Mouse (Mus musculus) spleen, adult 2 months (tissue): ENCODE measurements at regions not wholly inside any gene's neighbourhood (a gene's known extent, or its start where the extent isn't known, plus 50 kb on each side); places are given as distances from the start of the nearest gene placed in this dataset.

ENCODE experiments used
- CTCF ChIP-seq: fragments of 200-500 bp; IDR thresholded peaks from 2 replicates; pipeline ENCODE4 v1.5.1; 2011; ENCODE audit warnings: mild to moderate bottlenecking, inconsistent platforms; ENCODE audit not compliant: insufficient read depth, insufficient read length, insufficient replicate concordance; ENCODE audit errors: extremely low read depth
- POLR2A ChIP-seq: fragments of 200-500 bp; IDR thresholded peaks from 2 replicates; pipeline ENCODE4 v1.6.1; 2011; ENCODE audit warnings: low read depth, low read length, inconsistent platforms

GRCm38 (mm10) chr17:75808524-75809326 lies 257.0 kb upstream of the Fam98a start:
- no peak for TF ChIP-seq CTCF
- no peak for TF ChIP-seq POLR2A
